Mouse (Mus musculus) telencephalon, adult 2 months (tissue): ENCODE data around the gene Fabp2.

Experiments used
- DNase-seq: peaks from one replicate; pipeline ENCODE4 v3.0.0-alpha.2; 2011; ENCODE audit warnings: low read depth, low spot score

Fabp2 gene

DNA sequence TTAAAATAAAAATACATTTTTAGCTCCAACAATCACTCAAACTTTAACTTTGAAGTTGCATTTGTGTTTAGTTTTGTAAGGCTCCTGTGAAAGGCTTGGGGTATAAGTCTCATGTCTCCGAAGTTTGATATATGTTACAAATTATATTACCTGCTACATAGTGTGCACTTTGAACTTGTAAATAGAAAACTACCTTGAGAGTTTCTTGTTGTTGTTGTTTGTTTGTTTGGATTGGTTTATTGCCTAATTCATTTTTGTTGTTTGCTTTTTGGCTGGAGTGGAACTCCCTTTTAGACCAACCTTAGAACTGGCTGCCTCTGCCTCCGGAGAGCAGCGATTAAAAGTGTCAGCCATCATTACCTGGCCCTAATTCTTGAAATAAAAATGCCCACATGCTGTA is at the start of gene Fabp2:
Gene Fabp2, plus strand, starts transcription at position 301 of the 400 bp plus-strand sequence.
- no peak for DNase-seq

GRCm38 (mm10) chr3:122848410-122849034 is 46.4 kb upstream of the Fabp2 start:
- no peak for DNase-seq

GRCm38 (mm10) chr3:122855149-122855548 is 39.7 kb upstream of the Fabp2 start:
- DNase-seq, result no peak

- DNase-seq, result no peak
These were observed 35.0 kb upstream of the Fabp2 start for GRCm38 (mm10) chr3:122859829-122860228.

GRCm38 (mm10) chr3:122860573-122861498 is 34.0 kb upstream of the Fabp2 start:
- DNase-seq, result no peak

DNA sequence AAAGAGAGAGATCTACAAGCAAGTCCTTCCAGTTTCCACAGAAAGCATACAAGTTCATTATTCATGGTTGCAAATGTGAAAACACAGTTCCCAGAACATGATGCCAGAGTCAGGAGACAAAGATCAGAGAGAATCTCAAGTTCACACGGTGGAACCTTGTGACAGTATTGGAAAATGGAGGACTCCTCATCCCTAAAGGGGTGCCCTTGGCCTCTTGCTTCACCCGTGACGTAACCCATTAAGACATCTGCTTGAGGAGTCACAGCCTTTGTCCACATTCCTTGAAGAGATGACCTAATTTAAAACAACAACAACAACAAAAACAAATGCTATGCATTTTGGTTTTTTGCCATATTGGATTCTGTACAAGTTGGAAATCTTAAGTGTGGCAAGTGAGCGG is 29.8 kb upstream of the Fabp2 start:
- DNase-seq, result no peak

DNA sequence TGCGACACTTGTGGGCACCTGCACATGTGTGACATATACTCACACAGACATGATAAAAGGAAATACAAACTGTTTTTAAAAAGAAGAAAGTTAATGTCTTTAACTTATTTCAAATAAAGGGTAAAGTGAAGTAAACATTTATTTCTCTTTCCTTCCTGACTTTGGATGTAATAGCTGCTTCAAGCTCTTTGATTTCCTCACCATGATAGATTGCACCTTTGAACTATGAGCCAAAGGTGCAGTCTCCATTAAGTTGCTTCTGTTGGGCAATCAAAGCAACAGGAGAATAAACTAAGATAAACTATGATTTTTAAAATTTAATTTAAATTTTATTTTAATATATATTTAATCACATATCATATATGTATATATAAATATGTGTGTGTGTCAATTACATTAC is 26.6 kb upstream of the Fabp2 start:
- DNase-seq, result no peak

DNA sequence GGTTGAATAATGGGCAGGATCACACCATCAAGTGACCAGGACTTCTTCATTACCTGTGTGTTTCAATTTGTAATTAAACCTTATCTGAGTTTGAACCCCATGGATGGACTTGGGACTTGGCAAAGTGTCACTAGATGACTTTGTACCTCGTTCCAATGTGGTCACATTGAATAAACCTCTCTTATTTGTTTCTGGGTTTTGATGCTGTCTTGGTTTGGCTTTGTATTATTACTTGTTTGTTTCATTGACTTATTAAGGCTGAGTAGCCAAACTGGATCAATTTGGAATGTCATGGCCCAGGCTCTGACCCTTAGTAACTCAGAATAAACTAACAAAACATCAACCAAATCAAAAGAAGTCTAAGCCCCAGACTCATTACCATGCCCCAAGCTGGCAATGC is 23.3 kb upstream of the Fabp2 start:
- DNase-seq, result no peak

DNA sequence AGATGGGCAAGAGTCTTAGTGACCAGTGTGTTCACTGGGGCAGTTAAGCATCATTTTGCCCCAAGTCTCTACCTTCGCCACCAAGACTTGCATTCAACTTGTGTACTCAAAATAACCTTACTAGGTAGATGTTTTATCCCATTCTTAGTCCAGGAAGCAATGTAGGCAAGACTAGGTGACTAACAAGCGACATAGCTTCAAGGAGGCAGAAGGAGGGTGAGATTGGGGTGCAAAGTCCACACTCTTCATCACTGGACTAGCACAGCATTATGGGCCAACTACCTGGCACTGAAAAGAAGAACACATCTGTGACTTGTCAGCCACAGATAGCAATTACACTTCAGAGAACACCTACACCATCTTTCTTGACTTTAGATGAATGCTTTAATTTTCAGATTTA is 18.0 kb upstream of the Fabp2 start:
- DNase-seq, result no peak

DNA sequence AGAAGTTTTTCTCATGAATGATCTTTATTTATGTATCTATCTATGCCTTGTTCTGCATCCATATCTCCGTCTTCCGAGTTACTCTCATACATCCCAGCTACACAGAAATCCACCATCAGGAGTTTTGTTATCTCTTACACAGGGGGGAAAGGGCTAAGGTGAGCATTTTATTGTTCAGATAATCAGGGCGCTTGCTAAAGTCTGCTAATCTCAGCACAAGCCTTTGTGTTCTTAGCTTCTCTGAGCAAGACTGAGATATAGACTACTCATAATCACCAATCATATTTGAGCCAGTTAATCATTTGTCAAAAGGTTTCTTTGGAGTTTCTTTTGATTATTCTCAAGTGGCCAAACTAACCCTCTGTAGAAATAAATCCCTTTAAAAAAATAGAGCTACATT is 17.3 kb upstream of the Fabp2 start:
- DNase-seq, result no peak

- DNase-seq, result no peak
These were observed 16.1 kb upstream of the Fabp2 start for GRCm38 (mm10) chr3:122878705-122879315.

GRCm38 (mm10) chr3:122887505-122888301 is 7.2 kb upstream of the Fabp2 start:
- no peak for DNase-seq

DNA sequence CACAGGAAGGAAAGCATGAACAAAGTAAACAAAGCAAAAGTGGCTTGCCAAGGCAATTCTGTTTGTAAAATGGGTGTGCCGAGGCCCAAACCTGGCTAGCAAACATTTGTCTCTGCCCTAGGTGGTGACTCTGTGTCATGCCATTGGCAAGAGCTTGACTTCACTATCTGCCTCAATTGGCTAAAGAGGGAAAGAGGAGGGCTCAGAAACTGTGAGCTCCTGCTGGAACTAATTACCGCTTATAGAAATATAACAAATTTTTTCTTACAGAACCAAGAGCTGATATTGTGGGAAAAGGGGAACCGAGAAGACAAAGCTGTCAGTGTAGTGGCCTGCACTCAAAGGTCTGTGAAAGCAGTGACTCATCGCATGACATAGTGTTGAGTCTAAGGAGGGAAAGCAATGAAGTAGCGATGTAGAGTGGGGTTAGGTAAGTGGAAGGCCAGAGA is 6.5 kb upstream of the Fabp2 start:
- no peak for DNase-seq

- no peak for DNase-seq
These were observed 388 bp downstream of the Fabp2 start for GRCm38 (mm10) chr3:122895189-122895731.

- no peak for DNase-seq
These were observed 3.4 kb downstream of the Fabp2 start for GRCm38 (mm10) chr3:122898254-122898653.

DNA sequence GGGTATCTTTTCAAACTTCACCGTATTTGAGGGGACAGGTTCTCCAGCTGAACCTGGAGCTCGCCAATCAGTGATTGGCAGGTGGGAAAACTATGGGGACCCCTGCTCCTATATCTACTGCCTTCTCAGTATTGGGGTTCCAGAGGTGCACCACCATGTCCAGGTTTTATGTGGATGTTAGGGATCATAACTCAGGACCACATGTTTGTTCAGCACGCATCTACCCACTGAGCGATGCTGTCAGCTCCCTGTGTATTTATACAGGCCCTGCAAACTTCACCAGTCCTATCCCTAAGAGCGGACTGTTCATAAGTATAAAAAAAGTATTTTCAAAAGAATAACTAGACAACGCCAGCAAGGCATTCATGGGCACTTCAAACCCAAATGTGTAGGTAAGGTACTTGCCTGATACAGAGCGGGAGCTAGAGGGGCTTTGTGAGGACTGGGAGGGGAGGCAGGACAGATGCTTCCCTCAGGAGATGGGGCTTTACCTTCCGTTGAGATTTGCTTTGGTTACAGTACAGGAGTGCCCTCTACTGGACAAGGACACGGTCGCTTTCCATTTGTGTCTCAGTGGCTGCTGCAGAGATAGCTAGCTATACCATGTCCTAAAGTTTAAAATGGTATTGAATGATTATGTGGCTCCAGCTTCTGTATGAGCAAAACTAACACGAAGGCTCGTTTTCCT is 9.0 kb downstream of the Fabp2 start:
- DNase-seq, result peak; percentile 35

GRCm38 (mm10) chr3:122907841-122908240 is 13.0 kb downstream of the Fabp2 start:
- no peak for DNase-seq

- no peak for DNase-seq
These were observed 20.6 kb downstream of the Fabp2 start for GRCm38 (mm10) chr3:122915493-122915892.

GRCm38 (mm10) chr3:122916191-122916680 is 21.4 kb downstream of the Fabp2 start:
- no peak for DNase-seq

DNA sequence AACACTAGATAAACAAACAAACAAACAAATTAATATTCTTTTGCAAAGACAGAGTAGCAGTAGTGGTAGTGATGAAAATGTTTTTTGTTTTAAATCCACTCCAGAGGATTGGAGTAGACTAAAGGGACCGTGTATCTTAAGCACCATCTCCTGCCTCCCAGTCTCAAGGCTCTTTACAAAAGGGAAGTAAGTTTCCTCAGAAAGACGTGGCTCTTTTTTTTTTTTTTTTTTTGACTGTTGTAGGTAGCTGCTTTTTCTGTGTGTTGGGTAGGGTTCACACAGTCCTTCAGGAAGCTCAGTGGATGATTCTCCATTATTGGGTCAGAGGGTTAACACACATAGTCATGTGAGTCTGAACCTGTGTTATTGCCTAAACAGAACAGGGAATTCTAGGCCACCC is 23.8 kb downstream of the Fabp2 start:
- no peak for DNase-seq

GRCm38 (mm10) chr3:122919260-122919659 is 24.4 kb downstream of the Fabp2 start, which contains the start of gene Gm10959:
TSS of gene Gm10959 (minus strand) at chr3:122919360.
- no peak for DNase-seq
